Mouse (Mus musculus) MEL (cell line): ENCODE results near the gene Arid4b. TPM values are rescaled to one million over a fixed set of nuclear protein-coding genes. Genes with fewer than 3 reads are reported as not detected.

Experiments
- DNase-seq: peaks from one replicate; pipeline ENCODE4 v3.0.0; 2011; ENCODE audit warnings: low read depth, low spot score
- H3K27ac ChIP-seq: 2 replicates; pipeline ENCODE4 v1.5.1; 2012; ENCODE audit warnings: low read depth, mild to moderate bottlenecking, control low read depth, low read length, moderate library complexity; ENCODE audit not compliant: control insufficient read depth
- H3K27me3 ChIP-seq, 2 experiments: fragments of 150-350 bp in 1 of 2; sonication (generic) in 1 of 2; 2 replicates each; pipeline ENCODE4 v1.6.1; 2012; ENCODE audit warnings: low read length in 2 of 2, mild to moderate bottlenecking in 2 of 2, improper control_type of control experiment in 1 of 2, moderate library complexity in 1 of 2; ENCODE audit not compliant: insufficient read depth in 2 of 2, control insufficient read depth in 1 of 2
- H3K36me3 ChIP-seq, 2 experiments: 2 replicates each; pipeline ENCODE4 v1.6.1; 2012 to 2014; ENCODE audit warnings: low read length in 2 of 2, improper control_type of control experiment in 1 of 2, inconsistent platforms in 1 of 2, mild to moderate bottlenecking in 1 of 2; ENCODE audit not compliant: insufficient read depth in 2 of 2, control insufficient read depth in 1 of 2
- H3K4me1 ChIP-seq, 2 experiments: fragments of 150-350 bp in 1 of 2; sonication (generic) in 1 of 2; 2 replicates each; pipeline ENCODE4 v1.6.1; 2012; ENCODE audit warnings: low read length in 2 of 2, improper control_type of control experiment in 1 of 2, mild to moderate bottlenecking in 1 of 2; ENCODE audit not compliant: insufficient read depth in 2 of 2, control insufficient read depth in 1 of 2
- H3K4me3 ChIP-seq, 2 experiments: fragments of 150-350 bp in 1 of 2; sonication (generic) in 1 of 2; 2 replicates each; pipeline ENCODE4 v1.5.1; 2012; ENCODE audit warnings: low read depth in 2 of 2, low read length in 2 of 2, mild to moderate bottlenecking in 2 of 2, moderate library complexity in 2 of 2, control low read depth in 1 of 2, improper control_type of control experiment in 1 of 2; ENCODE audit not compliant: control insufficient read depth in 1 of 2, insufficient read depth in 1 of 2
- H3K79me2 ChIP-seq: 2 replicates; pipeline ENCODE4 v1.6.1; 2012; ENCODE audit warnings: mild to moderate bottlenecking, low read length, moderate library complexity; ENCODE audit not compliant: control insufficient read depth, poor library complexity, insufficient read depth
- H3K9ac ChIP-seq: 2 replicates; pipeline ENCODE4 v1.6.1; 2012; ENCODE audit warnings: low read depth, mild to moderate bottlenecking, control low read depth, low read length, moderate library complexity; ENCODE audit not compliant: control insufficient read depth, poor library complexity, severe bottlenecking
- H3K9me3 ChIP-seq: fragments of 150-350 bp; sonication (generic); replicated peaks from 2 replicates; pipeline ENCODE4 v1.6.1; 2012; ENCODE audit warnings: mild to moderate bottlenecking, low read length, improper control_type of control experiment, moderate library complexity; ENCODE audit not compliant: insufficient read depth
- BHLHE40 ChIP-seq: IDR thresholded peaks from 2 replicates; pipeline ENCODE4 v1.6.1; 2012; ENCODE audit warnings: low read depth, mild to moderate bottlenecking, inconsistent platforms, low read length, improper control_type of control experiment, borderline replicate concordance
- CHD1 ChIP-seq: IDR thresholded peaks from 2 replicates; pipeline ENCODE4 v1.6.1; 2012; ENCODE audit warnings: low read depth, mild to moderate bottlenecking, inconsistent platforms, low read length, improper control_type of control experiment
- CTCF ChIP-seq, 3 experiments: IDR thresholded peaks in 2 of 3; conservative IDR thresholded peaks in 1 of 3; 2 replicates each; pipeline ENCODE4 v1.5.1; 2011 to 2012; ENCODE audit warnings: low read length in 3 of 3, low read depth in 2 of 3, mild to moderate bottlenecking in 2 of 3, improper control_type of control experiment in 1 of 3, inconsistent platforms in 1 of 3, mixed read lengths in 1 of 3, moderate library complexity in 1 of 3; ENCODE audit not compliant: control insufficient read depth in 1 of 3, insufficient read depth in 1 of 3, poor library complexity in 1 of 3, severe bottlenecking in 1 of 3
- E2F4 ChIP-seq: IDR thresholded peaks from 2 replicates; pipeline ENCODE4 v1.6.1; 2011; ENCODE audit warnings: low read depth, low read length, improper control_type of control experiment, borderline replicate concordance
- ELF1 ChIP-seq: IDR thresholded peaks from 2 replicates; pipeline ENCODE4 v1.6.1; 2014; ENCODE audit warnings: low read depth, mild to moderate bottlenecking, inconsistent platforms, low read length, improper control_type of control experiment, moderate library complexity
- EP300 ChIP-seq, 2 experiments: IDR thresholded peaks; 2 replicates each; pipeline ENCODE4 v1.6.1; 2011; ENCODE audit warnings: improper control_type of control experiment in 2 of 2, low read length in 2 of 2, low read depth in 1 of 2, mild to moderate bottlenecking in 1 of 2
- ETS1 ChIP-seq: IDR thresholded peaks from 2 replicates; pipeline ENCODE4 v1.6.1; 2012; ENCODE audit warnings: low read depth, mild to moderate bottlenecking, inconsistent platforms, low read length, improper control_type of control experiment, moderate library complexity
- GABPA ChIP-seq: IDR thresholded peaks from 2 replicates; pipeline ENCODE4 v1.6.1; 2012; ENCODE audit warnings: low read depth, mild to moderate bottlenecking, inconsistent platforms, low read length, improper control_type of control experiment, moderate library complexity
- GATA1 ChIP-seq: IDR thresholded peaks from 2 replicates; pipeline ENCODE4 v1.6.1; 2011; ENCODE audit warnings: low read depth, low read length, improper control_type of control experiment
- HCFC1 ChIP-seq: IDR thresholded peaks from 2 replicates; pipeline ENCODE4 v1.6.1; 2012; ENCODE audit warnings: low read depth, mild to moderate bottlenecking, inconsistent platforms, low read length, improper control_type of control experiment, moderate library complexity
- JUND ChIP-seq: IDR thresholded peaks from 2 replicates; pipeline ENCODE4 v1.6.1; 2011; ENCODE audit warnings: low read depth, mild to moderate bottlenecking, improper control_type of control experiment, low read length
- KAT2A ChIP-seq: conservative IDR thresholded peaks from 2 replicates; pipeline ENCODE4 v1.6.1; 2012; ENCODE audit warnings: low read depth, low read length, improper control_type of control experiment, inconsistent platforms
- MAFK ChIP-seq: IDR thresholded peaks from 2 replicates; pipeline ENCODE4 v1.6.1; 2011; ENCODE audit warnings: low read depth, mild to moderate bottlenecking, low read length, improper control_type of control experiment, borderline replicate concordance
- MEF2A ChIP-seq: IDR thresholded peaks from 2 replicates; pipeline ENCODE4 v1.6.1; 2014; ENCODE audit warnings: low read depth, mild to moderate bottlenecking, inconsistent platforms, low read length, improper control_type of control experiment; ENCODE audit not compliant: poor library complexity, insufficient replicate concordance, severe bottlenecking; ENCODE audit errors: extremely low read depth
- MXI1 ChIP-seq: IDR thresholded peaks from 2 replicates; pipeline ENCODE4 v1.6.1; 2011; ENCODE audit warnings: mild to moderate bottlenecking, low read depth, low read length, improper control_type of control experiment
- MYB ChIP-seq: IDR thresholded peaks from 2 replicates; pipeline ENCODE4 v1.6.1; 2011; ENCODE audit warnings: mild to moderate bottlenecking, low read depth, low read length, improper control_type of control experiment
- MYC ChIP-seq: IDR thresholded peaks from 2 replicates; pipeline ENCODE4 v1.6.1; 2011; ENCODE audit warnings: low read depth, mild to moderate bottlenecking, low read length, improper control_type of control experiment, moderate library complexity
- NELFE ChIP-seq: IDR thresholded peaks from 2 replicates; pipeline ENCODE4 v1.6.1; 2011; ENCODE audit warnings: low read depth, low read length, improper control_type of control experiment
- NRF1 ChIP-seq: IDR thresholded peaks from 2 replicates; pipeline ENCODE4 v1.6.1; 2014; ENCODE audit warnings: low read depth, mild to moderate bottlenecking, inconsistent platforms, low read length, improper control_type of control experiment, moderate library complexity; ENCODE audit not compliant: poor library complexity, insufficient read depth, severe bottlenecking
- POLR2A ChIP-seq, 2 experiments: IDR thresholded peaks; 2 replicates each; pipeline ENCODE4 v1.6.1; 2011 to 2012; ENCODE audit warnings: low read length in 2 of 2, mild to moderate bottlenecking in 2 of 2, control low read depth in 1 of 2, improper control_type of control experiment in 1 of 2, low read depth in 1 of 2, moderate library complexity in 1 of 2; ENCODE audit not compliant: control insufficient read depth in 1 of 2, insufficient read depth in 1 of 2, poor library complexity in 1 of 2
- POLR2AphosphoS2 ChIP-seq: IDR thresholded peaks from 2 replicates; pipeline ENCODE4 v1.6.1; 2011; ENCODE audit warnings: low read length, improper control_type of control experiment
- POLR2AphosphoS5 ChIP-seq: IDR thresholded peaks from 2 replicates; pipeline ENCODE4 v1.6.1; 2012; ENCODE audit warnings: low read depth, borderline replicate concordance, mild to moderate bottlenecking, inconsistent platforms, low read length, moderate library complexity, mixed read lengths
- RAD21 ChIP-seq: IDR thresholded peaks from 2 replicates; pipeline ENCODE4 v1.6.1; 2011; ENCODE audit warnings: mild to moderate bottlenecking, low read depth, low read length, improper control_type of control experiment
- RCOR1 ChIP-seq: IDR thresholded peaks from 2 replicates; pipeline ENCODE4 v1.6.1; 2012; ENCODE audit warnings: low read depth, mild to moderate bottlenecking, inconsistent platforms, low read length, improper control_type of control experiment
- SIN3A ChIP-seq: IDR thresholded peaks from 2 replicates; pipeline ENCODE4 v1.6.1; 2012; ENCODE audit warnings: low read length, improper control_type of control experiment, inconsistent platforms
- TCF12 ChIP-seq: IDR thresholded peaks from 2 replicates; pipeline ENCODE4 v1.6.1; 2014; ENCODE audit warnings: low read depth, mild to moderate bottlenecking, inconsistent platforms, low read length, improper control_type of control experiment, moderate library complexity
- UBTF ChIP-seq: IDR thresholded peaks from 2 replicates; pipeline ENCODE4 v1.6.1; 2012; ENCODE audit warnings: low read depth, mild to moderate bottlenecking, inconsistent platforms, low read length, improper control_type of control experiment, moderate library complexity, borderline replicate concordance; ENCODE audit not compliant: insufficient read depth
- USF1 ChIP-seq: IDR thresholded peaks from 2 replicates; pipeline ENCODE4 v1.6.1; 2014; ENCODE audit warnings: low read depth, mild to moderate bottlenecking, inconsistent platforms, low read length, improper control_type of control experiment, moderate library complexity
- USF2 ChIP-seq, 2 experiments: IDR thresholded peaks; 2 replicates each; pipeline ENCODE4 v1.6.1; 2011 to 2012; ENCODE audit warnings: improper control_type of control experiment in 2 of 2, low read length in 2 of 2, borderline replicate concordance in 1 of 2, inconsistent platforms in 1 of 2, low read depth in 1 of 2, mild to moderate bottlenecking in 1 of 2; ENCODE audit not compliant: insufficient read depth in 1 of 2
- ZC3H11A ChIP-seq: IDR thresholded peaks from 2 replicates; pipeline ENCODE4 v1.6.1; 2012; ENCODE audit warnings: low read depth, mild to moderate bottlenecking, inconsistent platforms, low read length, improper control_type of control experiment
- ZMIZ1 ChIP-seq: IDR thresholded peaks from 2 replicates; pipeline ENCODE4 v1.6.1; 2012; ENCODE audit warnings: low read depth, mild to moderate bottlenecking, inconsistent platforms, low read length, improper control_type of control experiment, moderate library complexity
- polyA plus RNA-seq, 2 experiments: library from polyadenylated mRNA; stranded (reverse) in 1 of 2; unstranded in 1 of 2; fragments of >175 nt in 1 of 2; fragments of >200 nt in 1 of 2; gene quantifications; 2 replicates each; pipeline versions ENCODE4 v1.2.1 to v1.2.4; 2012; ENCODE audit warnings: low replicate concordance in 2 of 2, low read depth in 1 of 2; ENCODE audit not compliant: insufficient read length in 2 of 2, insufficient read depth in 1 of 2, missing spikeins in 1 of 2
- total RNA-seq: library from RNA; depleted of rRNA; stranded (reverse); fragments of 300-350 nt; gene quantifications from 2 replicates; pipeline ENCODE4 v1.2.3, GENCODE M21; 2012

Arid4b gene
- total and polyA plus RNA-seq, 3 experiments: 8.0 to 24.8 (median 13.0) TPM

DNA sequence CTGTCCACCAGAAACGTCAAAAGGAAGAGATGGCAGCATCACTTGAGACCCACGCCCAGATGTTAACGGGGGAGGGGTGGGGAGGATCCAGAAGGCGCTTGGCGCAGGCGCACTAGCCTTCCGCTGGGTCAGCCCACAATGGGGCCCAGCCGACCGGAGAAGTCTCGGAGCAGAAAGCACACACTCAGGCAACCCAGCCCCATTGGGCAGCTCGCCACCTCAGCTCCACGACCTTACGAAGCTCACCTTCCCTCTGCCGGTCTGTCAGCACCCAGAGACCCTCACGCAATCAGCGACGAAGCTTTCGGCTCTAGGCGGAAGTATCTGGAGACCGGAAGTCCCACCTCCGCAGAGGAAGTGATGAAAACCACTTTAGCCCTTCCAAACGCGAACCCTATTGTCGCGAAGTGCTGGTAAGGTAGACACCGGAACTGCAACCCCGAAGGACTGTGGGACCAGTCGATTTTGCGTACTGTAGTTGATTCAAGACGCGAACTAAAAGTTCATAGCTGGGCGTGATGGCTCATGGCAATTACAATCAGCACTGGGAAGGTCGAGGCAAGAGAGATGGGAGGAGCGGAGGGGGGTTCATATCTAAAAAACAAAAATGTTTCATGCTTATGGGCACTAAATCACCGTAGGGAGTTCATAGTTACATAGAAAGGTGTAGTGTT is 23.6 kb upstream of the Arid4b start, which contains the start of gene Tbce (continued):
- TF ChIP-seq BHLHE40 (no peak), NRF1 (peak; percentile 76), EP300 (IDR thresholded peaks at IDR 0.05; ENCODE audit: low read depth in 1 of 2, low read length in 2 of 2) (peak in 1 of 2 experiments; percentile 8; a peak in 1 of 4 replicates), KAT2A (peak; percentile 65), SIN3A (peak; percentile 69), UBTF (no peak), ZC3H11A (no peak), ETS1 (peak; percentile 44; the same call in 1 of the 2 replicates), GABPA (no peak), POLR2AphosphoS5 (no peak), ZMIZ1 (peak; percentile 31; the same call in 1 of the 2 replicates), MYC (no peak), JUND (no peak)

DNA sequence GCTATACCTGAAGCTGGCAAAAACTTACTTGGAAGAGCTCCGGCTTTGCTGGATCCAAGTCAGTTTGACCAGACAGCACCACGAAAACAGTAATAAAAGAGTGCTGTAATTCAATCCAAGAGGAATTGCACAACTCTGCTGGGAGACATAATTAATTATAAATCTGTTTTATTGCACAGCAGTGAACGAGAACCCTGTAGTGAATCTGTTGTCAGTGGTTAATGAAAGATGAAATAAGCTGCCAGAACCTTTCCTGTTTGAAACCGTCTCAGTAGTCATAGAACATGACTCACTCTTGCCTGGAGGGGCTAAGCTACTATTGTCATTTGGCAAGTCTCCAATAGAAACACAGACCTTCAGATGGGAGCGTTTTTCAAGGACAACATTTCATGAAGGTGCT is 22.8 kb upstream of the Arid4b start:
- Histone ChIP-seq H3K4me3 (peak overlapping the region; percentile 70 to 94), H3K36me3 (peaks cover 4 to 15% of the 10 kb centered on the region in 2 experiments; a peak in 3 of 4 replicates), H3K4me1 (peaks cover 2 to 8% of the 10 kb centered on the region in 2 experiments; a peak in 3 of 4 replicates), H3K79me2 (peaks cover 25% of the 10 kb centered on the region), H3K27ac (peak overlapping the region; percentile 85), H3K27me3 (no peaks in the 10 kb centered on the region), H3K9me3 (no peaks in the 10 kb centered on the region), H3K9ac (peak overlapping the region; percentile 75)
- DNase-seq: peak; percentile 85
- TF ChIP-seq RAD21: no peak
- TF ChIP-seq E2F4: no peak
- TF ChIP-seq ETS1: peak; percentile 69; the same call in 1 of the 2 replicates
- TF ChIP-seq CTCF (IDR thresholded peaks at IDR 0.05 in 2 of 3, conservative IDR thresholded peaks at IDR 0.05 in 1 of 3; ENCODE audit: control insufficient read depth in 1 of 3, insufficient read depth in 1 of 3, low read depth in 2 of 3, low read length in 3 of 3, poor library complexity in 1 of 3, severe bottlenecking in 1 of 3): no peak
- no peak for TF ChIP-seq ELF1
- no peak for TF ChIP-seq MEF2A
- TF ChIP-seq MYB: no peak
- TF ChIP-seq USF1: no peak
- TF ChIP-seq HCFC1: no peak
- TF ChIP-seq POLR2AphosphoS2: no peak
- no peak for TF ChIP-seq MXI1
- TF ChIP-seq BHLHE40: no peak
- no peak for TF ChIP-seq GATA1
- 0 out of 2 replicates have a peak, but pooled peaks have one; percentile 32 for TF ChIP-seq SIN3A
- no peak for TF ChIP-seq ZMIZ1
- no peak for TF ChIP-seq POLR2A (IDR thresholded peaks at IDR 0.05; ENCODE audit: control insufficient read depth in 1 of 2, insufficient read depth in 1 of 2, low read depth in 1 of 2, low read length in 2 of 2, poor library complexity in 1 of 2)
- no peak for TF ChIP-seq NELFE
- no peak for TF ChIP-seq TCF12
- no peak for TF ChIP-seq KAT2A
- no peak for TF ChIP-seq MAFK
- TF ChIP-seq USF2 (IDR thresholded peaks at IDR 0.05; ENCODE audit: borderline replicate concordance in 1 of 2, insufficient read depth in 1 of 2, low read depth in 1 of 2, low read length in 2 of 2): no peak
- no peak for TF ChIP-seq GABPA
- peak in 1 of 2 experiments; percentile 27; a peak in 1 of 4 replicates for TF ChIP-seq EP300 (IDR thresholded peaks at IDR 0.05; ENCODE audit: low read depth in 1 of 2, low read length in 2 of 2)
- TF ChIP-seq CHD1: no peak
- TF ChIP-seq RCOR1: no peak; the same call in 1 of the 2 replicates
- no peak for TF ChIP-seq POLR2AphosphoS5
